Mouse (Mus musculus) ES-Bruce4 (cell line): ENCODE measurements at regions not wholly inside any gene's neighbourhood (a gene's known extent, or its start where the extent isn't known, plus 50 kb on each side); places are given as distances from the start of the nearest gene placed in this dataset.

Experiments used
- CTCF ChIP-seq: IDR thresholded peaks from one replicate; pipeline ENCODE4 v1.8.1; 2011; ENCODE audit warnings: low read depth, low read length
- EP300 ChIP-seq: IDR thresholded peaks from 2 replicates; pipeline ENCODE4 v1.6.1; 2011; ENCODE audit warnings: low read depth, low read length; ENCODE audit not compliant: insufficient read depth
- POLR2A ChIP-seq: IDR thresholded peaks from one replicate; pipeline ENCODE4 v1.8.1; 2011; ENCODE audit warnings: low read length; ENCODE audit not compliant: insufficient read depth

DNA sequence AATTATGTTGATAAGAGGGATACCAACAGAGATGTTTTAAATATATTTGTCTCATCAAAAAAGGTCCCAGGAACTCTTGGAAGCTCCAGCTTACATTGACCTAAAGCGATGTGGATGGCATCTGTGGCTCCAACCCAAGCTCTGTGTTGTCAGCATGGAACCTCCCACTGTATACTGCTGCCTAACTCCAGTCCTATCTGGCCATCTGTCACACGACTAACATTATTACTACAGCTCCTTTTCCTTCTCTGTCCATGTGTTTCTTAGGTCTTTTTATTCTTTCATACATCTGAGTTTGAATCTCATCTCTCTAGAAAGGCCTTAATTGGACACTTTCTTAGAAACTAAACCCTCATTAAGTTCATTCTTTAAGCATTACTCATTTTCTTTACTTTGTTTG, 613.9 kb downstream of the Sh2d4b start:
- no peak for TF ChIP-seq POLR2A
- TF ChIP-seq CTCF: no peak
- TF ChIP-seq EP300: no peak
